Mouse (Mus musculus) intestine, postnatal 0 days (tissue): ENCODE measurements at regions not wholly inside any gene's neighbourhood (a gene's known extent, or its start where the extent isn't known, plus 50 kb on each side); places are given as distances from the start of the nearest gene placed in this dataset.

ENCODE experiments used
- ATAC-seq: fragments of 200-750 bp; cut with Nextera tagmentation; 2 replicates; pipeline ENCODE4 v1.8.0; 2017; ENCODE audit warnings: mild to moderate bottlenecking, moderate TSS enrichment, moderate library complexity
- H3K27ac ChIP-seq: fragments of 300-500 bp; sonication (generic); 2 replicates; pipeline ENCODE4 v1.5.1; 2014; ENCODE audit warnings: mild to moderate bottlenecking, low read depth, low read length, moderate library complexity
- H3K27me3 ChIP-seq: fragments of 300-500 bp; sonication (generic); replicated peaks from 2 replicates; pipeline ENCODE4 v1.6.1; 2014; ENCODE audit warnings: low read length, mixed read lengths; ENCODE audit not compliant: control insufficient read depth, insufficient read depth
- H3K36me3 ChIP-seq: fragments of 300-500 bp; sonication (generic); 2 replicates; pipeline ENCODE4 v1.6.1; 2014; ENCODE audit warnings: mild to moderate bottlenecking, moderate library complexity; ENCODE audit not compliant: control insufficient read depth, insufficient read depth
- H3K4me1 ChIP-seq: fragments of 300-500 bp; sonication (generic); replicated peaks from 2 replicates; pipeline ENCODE4 v1.6.1; 2014; ENCODE audit warnings: antibody characterized with exemption, low read length, mixed read lengths; ENCODE audit not compliant: control insufficient read depth, insufficient read depth
- H3K4me2 ChIP-seq: fragments of 300-500 bp; sonication (generic); replicated peaks from 2 replicates; pipeline ENCODE4 v1.6.1; 2014; ENCODE audit warnings: low read depth, mild to moderate bottlenecking, moderate library complexity
- H3K4me3 ChIP-seq: fragments of 300-500 bp; sonication (generic); 2 replicates; pipeline ENCODE4 v1.5.1; 2014; ENCODE audit warnings: low read depth, low read length
- H3K9ac ChIP-seq: fragments of 300-500 bp; sonication (generic); 2 replicates; pipeline ENCODE4 v1.6.1; 2014; ENCODE audit warnings: mild to moderate bottlenecking, low read depth, low read length
- H3K9me3 ChIP-seq: fragments of 300-500 bp; sonication (generic); 2 replicates; pipeline ENCODE4 v1.6.1; 2016; ENCODE audit warnings: mixed run types; ENCODE audit not compliant: control insufficient read depth
- CTCF ChIP-seq: sonication (generic); IDR thresholded peaks from 2 replicates; pipeline ENCODE4 v1.5.1; 2016; ENCODE audit warnings: low read depth, mild to moderate bottlenecking, control low read depth, antibody characterized with exemption, moderate library complexity
- WGBS: fragments of 180-500 bp; shearing (Covaris S2); extraction: QIAGEN DNeasy Blood & Tissue Kit; methylation state at CpG from one replicate; pipeline ENCODE4 v1.1.7; 2014; 5-methylcytosine and 5-hydroxymethylcytosine counted together

DNA sequence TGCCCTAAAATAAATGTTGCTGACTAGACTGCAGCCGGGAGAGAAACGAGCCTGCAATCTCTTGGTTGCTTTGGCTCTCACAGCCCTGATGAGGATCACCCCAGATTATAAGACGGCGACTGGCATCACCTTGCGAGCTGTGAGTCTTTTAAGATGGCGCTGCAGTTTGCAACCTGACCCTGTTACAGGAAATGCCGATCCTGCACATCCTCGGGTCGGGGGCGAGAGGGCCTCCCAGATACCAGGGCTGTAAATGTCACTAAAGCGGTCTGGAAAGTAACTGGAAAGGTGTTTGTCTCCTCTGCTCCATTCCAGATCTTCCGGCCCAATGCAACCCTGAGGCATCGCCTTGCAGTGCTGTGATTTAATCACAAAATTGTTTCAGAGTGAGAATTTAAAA, 53.4 kb downstream of the Cartpt start:
- no peak overlapping the region for H3K27ac ChIP-seq
- H3K36me3 ChIP-seq, result no peaks in the 10 kb centered on the region
- TF ChIP-seq CTCF, result no peak
- no peak overlapping the region for H3K4me3 ChIP-seq
- no peak overlapping the region for H3K9ac ChIP-seq
- H3K4me2 ChIP-seq, result no peak overlapping the region
- ATAC-seq, result no peak
- no peaks in the 10 kb centered on the region for H3K9me3 ChIP-seq
- 29% methylated on average over 13 of the region's 13 CpGs for WGBS
- no peaks in the 10 kb centered on the region for H3K27me3 ChIP-seq
- no peaks in the 10 kb centered on the region for H3K4me1 ChIP-seq

- no peaks in the 10 kb centered on the region for H3K9me3 ChIP-seq
- 21% methylated on average over 9 of the region's 9 CpGs for WGBS
- H3K27me3 ChIP-seq, result no peaks in the 10 kb centered on the region
- H3K4me3 ChIP-seq, result no peak overlapping the region
- no peak overlapping the region for H3K9ac ChIP-seq
- peak; percentile 75 for TF ChIP-seq CTCF
- H3K4me1 ChIP-seq, result no peaks in the 10 kb centered on the region
- ATAC-seq, result no peak
- no peak overlapping the region for H3K4me2 ChIP-seq
- no peaks in the 10 kb centered on the region for H3K36me3 ChIP-seq
- no peak overlapping the region for H3K27ac ChIP-seq
These were observed 58.3 kb downstream of the Cartpt start for GRCm38 (mm10) chr13:99842626-99843025.

DNA sequence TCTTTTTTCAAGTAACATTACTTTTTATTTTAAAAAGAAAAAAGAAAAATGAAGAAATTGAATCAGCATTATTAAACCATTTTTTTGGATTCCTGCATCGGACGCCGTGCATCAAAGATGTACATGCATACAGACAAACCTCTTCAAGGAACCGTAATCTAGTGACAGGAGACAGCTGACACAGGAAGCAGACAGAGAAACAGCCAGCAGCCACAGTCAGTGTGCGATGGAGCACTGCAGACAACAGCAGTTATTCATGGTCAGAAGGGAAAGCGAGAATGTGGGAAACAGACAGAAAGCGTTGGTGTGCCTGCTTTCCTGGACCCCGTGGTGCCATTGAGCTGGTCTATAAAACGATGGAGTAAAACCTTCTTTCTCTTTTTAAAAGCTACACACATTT, 61.4 kb downstream of the Cartpt start:
- Histone ChIP-seq H3K4me1 (no peaks in the 10 kb centered on the region), H3K4me2 (no peak overlapping the region), H3K9ac (no peak overlapping the region), H3K27me3 (no peaks in the 10 kb centered on the region), H3K27ac (no peak overlapping the region), H3K9me3 (peaks cover under 1% of the 10 kb centered on the region; the same call in 1 of the 2 replicates), H3K36me3 (no peaks in the 10 kb centered on the region), H3K4me3 (no peak overlapping the region)
- WGBS, result 37% methylated on average over 9 of the region's 9 CpGs
- no peak for TF ChIP-seq CTCF
- ATAC-seq, result no peak

- Histone ChIP-seq H3K9ac (no peak overlapping the region), H3K27me3 (no peaks in the 10 kb centered on the region), H3K36me3 (no peaks in the 10 kb centered on the region), H3K4me3 (no peak overlapping the region), H3K27ac (no peak overlapping the region), H3K4me1 (no peaks in the 10 kb centered on the region), H3K9me3 (peaks cover 7% of the 10 kb centered on the region; the same call in 1 of the 2 replicates), H3K4me2 (no peak overlapping the region)
- peak; percentile 82 for TF ChIP-seq CTCF
- ATAC-seq, result no peak
- WGBS, result 45% methylated on average over 11 of the region's 11 CpGs
These were observed 63.0 kb downstream of the Cartpt start for GRCm38 (mm10) chr13:99837772-99838425.

GRCm38 (mm10) chr13:99837180-99837579, 63.7 kb downstream of the Cartpt start:
- ATAC-seq, result no peak
- Histone ChIP-seq H3K4me1 (no peaks in the 10 kb centered on the region), H3K9me3 (peaks cover 7% of the 10 kb centered on the region; the same call in 1 of the 2 replicates), H3K36me3 (no peaks in the 10 kb centered on the region), H3K9ac (no peak overlapping the region), H3K4me3 (no peak overlapping the region), H3K4me2 (no peak overlapping the region), H3K27ac (no peak overlapping the region), H3K27me3 (no peaks in the 10 kb centered on the region)
- TF ChIP-seq CTCF, result no peak
- WGBS, result 69% methylated on average over 6 of the region's 6 CpGs

- H3K4me1 ChIP-seq, result no peaks in the 10 kb centered on the region
- no peaks in the 10 kb centered on the region for H3K36me3 ChIP-seq
- no peak for TF ChIP-seq CTCF
- no peak for ATAC-seq
- H3K4me3 ChIP-seq, result no peak overlapping the region
- whole genome bisulfite sequencing, result 74% methylated on average over 5 of the region's 5 CpGs
- no peak overlapping the region for H3K9ac ChIP-seq
- no peaks in the 10 kb centered on the region for H3K27me3 ChIP-seq
- H3K27ac ChIP-seq, result no peak overlapping the region
- H3K4me2 ChIP-seq, result no peak overlapping the region
- H3K9me3 ChIP-seq, result peaks cover 7% of the 10 kb centered on the region; the same call in 1 of the 2 replicates
These were observed 64.3 kb downstream of the Cartpt start for GRCm38 (mm10) chr13:99836586-99836985.
